Mouse (Mus musculus) left cerebral cortex, postnatal 14 days (tissue): ENCODE measurements at regions not wholly inside any gene's neighbourhood (a gene's known extent, or its start where the extent isn't known, plus 50 kb on each side); places are given as distances from the start of the nearest gene placed in this dataset.

Experiments
- DNase-seq, 2 experiments: peaks; one replicate each; pipeline ENCODE4 v3.0.0; 2021 to 2022; ENCODE audit warnings: low spot score in 2 of 2, mixed read lengths in 1 of 2
- intact Hi-C: fragments of 180-260 bp; cut with DNase I; formaldehyde crosslinking; loops from one replicate; pipeline ENCODE4 v1.15.1; 2025

DNA sequence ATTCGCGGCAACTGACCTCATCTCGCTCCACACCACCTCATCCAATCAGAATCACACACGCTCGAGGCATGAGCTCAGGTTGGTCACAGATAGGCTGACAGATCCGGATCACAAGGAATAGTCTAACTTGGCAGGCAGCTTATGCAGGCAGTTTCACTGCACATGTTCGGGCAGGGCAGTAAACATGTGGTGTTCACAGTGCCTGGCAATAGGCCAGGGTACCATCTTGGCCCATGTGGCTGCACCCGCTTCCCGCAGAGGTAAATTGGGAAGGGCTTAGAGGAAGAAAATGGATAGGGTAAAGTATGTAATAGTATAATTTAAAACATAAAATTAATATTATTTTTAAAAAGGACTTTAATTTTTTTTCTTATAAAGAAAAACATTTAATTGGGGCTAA lies 372.4 kb downstream of the Pabpc4l start:
- intact Hi-C loops, result no loop called here
- no peak for DNase-seq

DNA sequence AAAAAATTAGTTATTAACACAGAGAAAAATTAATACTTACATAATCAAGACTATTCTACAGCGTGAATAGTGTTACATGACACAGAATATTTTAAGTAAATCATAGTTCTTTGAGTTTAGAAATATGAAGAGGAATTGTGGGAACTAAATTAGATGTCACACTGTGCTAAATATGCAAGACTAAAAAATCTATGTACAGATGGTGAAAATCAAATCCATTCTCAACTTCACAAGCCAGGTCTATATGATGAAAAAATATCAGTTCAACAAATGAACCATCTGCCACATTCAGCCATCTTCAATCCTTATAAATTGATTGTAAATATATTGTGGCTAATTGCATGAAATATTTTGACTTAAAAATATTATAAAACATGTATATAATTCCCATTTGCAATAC lies 393.2 kb downstream of the Pabpc4l start:
- intact Hi-C loops, result no loop called here
- peak in 1 of 2 experiments; percentile 1 for DNase-seq

DNA sequence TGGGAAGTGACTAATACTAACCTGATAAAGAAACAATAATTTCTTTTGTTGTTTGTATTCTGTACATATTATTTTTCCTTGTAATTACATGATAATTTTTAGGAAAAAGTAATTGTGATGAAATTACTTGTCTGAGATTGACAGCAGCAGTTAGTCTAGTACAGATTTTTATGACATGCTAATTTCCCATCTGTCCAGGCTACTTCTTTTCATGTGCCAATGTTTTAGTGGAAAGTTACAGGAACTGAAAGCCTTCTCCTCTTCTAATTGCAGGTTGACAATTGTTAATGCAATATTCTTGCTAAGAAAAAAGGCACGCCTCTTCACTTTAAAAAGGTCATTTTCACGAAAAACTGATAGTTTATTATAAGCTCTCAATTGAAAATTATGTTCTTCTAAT lies 414.0 kb downstream of the Pabpc4l start:
- DNase-seq, result no peak
- intact Hi-C loops, result no loop called here
